10 mouse cellular contexts compared by ENCODE assay signal in the genomic region with DNA sequence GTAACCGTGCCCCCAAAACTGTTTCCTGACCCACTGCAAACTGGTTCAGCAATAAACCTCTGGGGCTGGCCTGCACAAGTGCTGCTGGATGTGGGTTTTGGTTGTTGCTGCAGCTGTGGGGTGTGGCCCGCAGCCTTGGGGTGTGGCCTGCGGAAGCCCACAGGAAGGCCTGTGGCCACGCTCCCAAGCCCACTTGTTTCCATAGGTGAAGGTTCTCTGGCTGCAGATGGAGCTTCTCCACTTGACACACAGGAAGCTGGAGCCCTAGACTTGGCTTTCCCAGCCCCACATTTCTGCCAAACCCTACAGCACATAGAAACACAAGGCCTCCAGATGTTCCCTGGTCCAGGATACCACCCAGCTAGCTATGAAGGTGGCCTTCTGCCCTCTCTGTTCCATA. TPM values are rescaled to one million over a fixed set of nuclear protein-coding genes. Genes with fewer than 3 reads are reported as not detected.
A peak's percentile ranks its signal among the peaks of the same experiment; 100 is the strongest.
DNase-seq lines count a peak whose midpoint lies in the region; ATAC-seq lines count a peak whose summit lies in the region.
"Had no signal": no experiment of that assay in that cellular context is flagged by ENCODE, and none has a peak within 500 bp of the region (broad histone marks: within the 10 kb centered on the region; RNA-seq: fewer than 3 reads in every experiment).

No protein-coding gene starts in this region.

- intact Hi-C loops in heart, postnatal 36 days (cut with DNase I) = no loop called here

- no peaks in the 10 kb centered on the region for H3K9me3 ChIP-seq in hindbrain, embryonic 16.5 days (ENCODE audit: control insufficient read depth, low read length)

- H3K4me2 ChIP-seq in hindbrain, embryonic 16.5 days (ENCODE audit: low read length) = no peak overlapping the region

- no peak overlapping the region for H3K27ac ChIP-seq in hindbrain, embryonic 16.5 days (ENCODE audit: low read depth, low read length)

- peak; percentile 82 for DNase-seq in 3T3-L1 (ENCODE audit: low read depth, low spot score)
- DNase-seq in heart, postnatal 36 days = peak; percentile 20 to 49
- DNase-seq in natural killer cell, adult 2 months (ENCODE audit: low spot score in 2 of 2) = peak; percentile 37 to 39
- no peak for DNase-seq in yolk sac, embryonic 10.5 days (ENCODE audit: low spot score)
- DNase-seq in frontal cortex, adult 2 months (ENCODE audit: extremely low spot score in 1 of 2, low spot score in 1 of 2) = no peak

- H3K9ac ChIP-seq in hindbrain, embryonic 16.5 days (ENCODE audit: low read depth, low read length) = no peak overlapping the region

- WGBS in hindbrain, embryonic 16.5 days = 77% methylated on average over 4 of the region's 4 CpGs

- no peaks in the 10 kb centered on the region for H3K36me3 ChIP-seq in hindbrain, embryonic 16.5 days (ENCODE audit: control insufficient read depth, insufficient read depth, low read length)

- H3K4me1 ChIP-seq in hindbrain, embryonic 16.5 days (ENCODE audit: control insufficient read depth, insufficient read depth, low read depth, low read length) = no peaks in the 10 kb centered on the region

- peak; percentile 79 for ATAC-seq in CD4-positive, CD25-positive, alpha-beta regulatory T cell, adult 4 months
- no peak for ATAC-seq in hindbrain, embryonic 16.5 days
- no peak for ATAC-seq in erythroblast, adult 5-6 weeks (replicated peaks; ENCODE audit: low FRiP score, poor library complexity, severe bottlenecking)

- H3K4me3 ChIP-seq in hindbrain, embryonic 16.5 days (ENCODE audit: low read length) = no peak overlapping the region

- H3K27me3 ChIP-seq in hindbrain, embryonic 16.5 days (replicated peaks; ENCODE audit: control insufficient read depth, insufficient read depth, low read length) = no peaks in the 10 kb centered on the region

RNA-seq across cellular contexts. Expression of gene Aox2, which starts 25.6 kb away (rescaled TPM):
- under 1 TPM in 1 of 2 experiments, not detected in 1; 0.10 TPM for polyA plus RNA-seq in CD4-positive, CD25-positive, alpha-beta regulatory T cell, adult 4 months (2017; shearing (Covaris generic))
- not detected for total RNA-seq in heart, postnatal 36 days (2021)
- 0.02 and 0.09 TPM in 2 replicates for polyA plus RNA-seq in hindbrain, embryonic 16.5 days (2015; fragmentation: Nextera tagmentation; extraction: Ambion mirVana)
- polyA plus RNA-seq in frontal cortex, adult 2 months (2012; rRNA removed) = 0.02 and 0.32 TPM in 2 replicates
- total RNA-seq in erythroblast, adult 5-6 weeks (2015; ENCODE audit: low replicate concordance) = not detected in 2 replicates
- not detected in 2 replicates for total RNA-seq in erythroblast, adult 5-6 weeks (2017; ENCODE audit: low replicate concordance)
- polyA plus RNA-seq: embryonic facial prominence, embryonic 11.5 days; neural tube, embryonic 11.5 days had no signal

Comparison
In these comparisons a context has a peak if more than half of its experiments do, and no peak if none do; other contexts are left out.
1. DNase-seq: peak in 3T3-L1 (single experiment), heart, postnatal 36 days (2 of 2) and natural killer cell, adult 2 months (2 of 2); none in yolk sac, embryonic 10.5 days (single experiment) and frontal cortex, adult 2 months (0 of 2).